Mouse (Mus musculus): ENCODE results near the gene 9130213A22Rik.

9130213A22Rik gene

GRCm38 (mm10) chr11:69093856-69094255, 28.5 kb downstream of the 9130213A22Rik start:
- 80% methylated on average over 7 of the region's 7 CpGs for WGBS

- 79% methylated on average over 4 of the region's 4 CpGs for WGBS
Observed at GRCm38 (mm10) chr11:69092871-69093270, 29.5 kb downstream of the 9130213A22Rik start.

- 8% methylated on average over 3 of the region's 3 CpGs for WGBS
Observed at GRCm38 (mm10) chr11:69092386-69092751, 30.0 kb downstream of the 9130213A22Rik start.

GRCm38 (mm10) chr11:69091566-69092385, 30.6 kb downstream of the 9130213A22Rik start:
- 54% methylated on average over 7 of the region's 7 CpGs for WGBS

- WGBS = 17% methylated on average over 6 of the region's 6 CpGs
Observed at GRCm38 (mm10) chr11:69090367-69090766, 32.0 kb downstream of the 9130213A22Rik start.

GRCm38 (mm10) chr11:69089616-69090290, 32.6 kb downstream of the 9130213A22Rik start:
- WGBS = 35% methylated on average over 12 of the region's 12 CpGs

- 6% methylated on average over 25 of the region's 25 CpGs for WGBS
Observed at GRCm38 (mm10) chr11:69088856-69089615, 33.4 kb downstream of the 9130213A22Rik start.

- WGBS = 1% methylated on average over 66 of the region's 67 CpGs
Observed at GRCm38 (mm10) chr11:69088103-69088855, 34.1 kb downstream of the 9130213A22Rik start, which contains the start of gene Vamp2. Vamp2 (plus strand) TSS chr11:69088490.

GRCm38 (mm10) chr11:69087597-69087996, 34.8 kb downstream of the 9130213A22Rik start:
- WGBS = 73% methylated on average over 2 of the region's 2 CpGs

- 35% methylated on average over 4 of the region's 4 CpGs for WGBS
Observed at GRCm38 (mm10) chr11:69087082-69087481, 35.3 kb downstream of the 9130213A22Rik start.

GRCm38 (mm10) chr11:69086390-69086789, 36.0 kb downstream of the 9130213A22Rik start:
- WGBS = 37% methylated on average over 6 of the region's 6 CpGs

GRCm38 (mm10) chr11:69085608-69086007, 36.8 kb downstream of the 9130213A22Rik start:
- 79% methylated on average over 6 of the region's 6 CpGs for WGBS

- WGBS = 90% methylated on average over 7 of the region's 7 CpGs
Observed at GRCm38 (mm10) chr11:69081613-69082012, 40.8 kb downstream of the 9130213A22Rik start.

- WGBS = 90% methylated on average over 8 of the region's 8 CpGs
Observed at GRCm38 (mm10) chr11:69080855-69081222, 41.5 kb downstream of the 9130213A22Rik start.

- WGBS = 88% methylated on average over 15 of the region's 15 CpGs
Observed at GRCm38 (mm10) chr11:69080102-69080854, 42.1 kb downstream of the 9130213A22Rik start.

- 72% methylated on average over 5 of the region's 5 CpGs for WGBS
Observed at GRCm38 (mm10) chr11:69078805-69079438, 43.5 kb downstream of the 9130213A22Rik start.

- WGBS = 91% methylated on average over 6 of the region's 6 CpGs
Observed at GRCm38 (mm10) chr11:69078041-69078440, 44.3 kb downstream of the 9130213A22Rik start.

- WGBS = 91% methylated on average over 9 of the region's 9 CpGs
Observed at GRCm38 (mm10) chr11:69077316-69077715, 45.1 kb downstream of the 9130213A22Rik start.

- 40% methylated on average over 5 of the region's 5 CpGs for WGBS
Observed at GRCm38 (mm10) chr11:69076572-69076971, 45.8 kb downstream of the 9130213A22Rik start.

All from cerebral cortex, adult 2 months (tissue).